Mouse (Mus musculus) thymus, postnatal 10 days (tissue): Measurements from ENCODE around the gene Ptafr.
A peak's percentile ranks its signal among the peaks of the same experiment; 100 is the strongest.

Source experiments
- DNase-seq, 2 experiments: peaks; one replicate each; pipeline ENCODE4 v3.0.0; 2021; ENCODE audit warnings: low spot score in 2 of 2

The Ptafr gene

GRCm38 (mm10) chr4:132617873-132618272 lies 54.0 kb downstream of the Ptafr start:
- DNase-seq = no peak

DNA sequence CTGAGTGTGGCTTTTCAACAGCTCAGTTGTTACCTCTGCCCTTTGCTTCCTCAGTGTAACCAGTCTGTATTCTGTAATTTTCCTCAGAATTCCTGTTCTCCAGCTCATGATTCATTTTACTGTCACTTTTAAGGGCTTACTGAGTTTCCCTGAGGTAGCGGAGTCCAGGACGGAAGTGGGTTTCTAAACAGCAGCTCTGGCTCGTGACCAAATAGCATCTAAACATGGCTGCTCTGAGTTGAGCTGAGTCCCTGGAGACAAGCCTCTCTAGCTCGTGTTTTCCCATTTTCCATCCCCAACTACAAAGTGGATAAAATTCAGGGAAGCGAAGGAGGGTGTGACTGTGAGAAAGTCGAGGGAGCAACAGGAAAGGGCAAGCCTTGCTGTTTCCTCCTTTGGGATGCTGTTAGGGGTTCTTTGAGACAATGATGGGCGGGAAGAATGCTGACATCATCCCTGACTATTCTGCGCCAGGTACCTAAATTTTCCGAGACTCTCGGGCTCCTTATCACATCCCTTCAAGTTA lies 55.0 kb downstream of the Ptafr start:
- no peak for DNase-seq

- no peak for DNase-seq
Measured at GRCm38 (mm10) chr4:132620134-132620533, 56.3 kb downstream of the Ptafr start.

DNA sequence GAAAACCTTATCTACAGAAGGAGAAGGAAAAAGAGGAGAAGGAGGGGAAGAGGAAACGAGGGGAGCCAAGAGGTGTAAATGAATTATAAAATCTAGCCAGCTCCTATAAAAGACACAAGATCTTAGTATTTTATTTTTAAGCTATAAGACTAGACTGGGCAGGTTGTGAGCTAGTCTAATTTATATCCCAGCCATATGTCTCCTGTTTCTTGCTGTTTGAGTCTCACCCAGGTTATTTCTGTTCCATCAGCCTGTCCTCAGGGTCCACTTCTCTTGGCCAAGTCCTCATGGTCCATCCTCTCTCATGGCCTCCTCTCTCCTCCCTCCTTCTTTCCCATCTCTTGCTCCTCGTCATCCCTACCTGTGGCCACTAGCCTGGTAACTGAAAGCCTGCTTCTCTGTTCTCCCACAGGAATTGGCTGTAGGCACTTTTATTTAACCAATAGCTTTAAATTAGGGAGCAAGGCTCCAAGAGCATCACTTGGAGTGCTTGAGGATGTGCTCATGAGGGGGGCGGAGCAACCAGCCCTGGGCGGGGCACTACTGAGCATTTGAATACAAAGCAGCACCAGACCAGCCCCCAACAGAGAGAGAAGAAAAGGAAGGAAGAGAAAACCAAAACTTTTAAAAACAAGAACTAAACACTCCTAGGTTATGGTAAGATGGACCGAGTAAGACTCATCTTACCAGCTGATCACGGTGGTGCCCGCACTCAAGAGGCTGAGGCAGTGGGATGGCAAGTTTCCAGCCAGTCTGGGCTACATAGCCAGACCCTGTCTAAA lies 57.6 kb downstream of the Ptafr start:
- no peak for DNase-seq

- no peak for DNase-seq
Measured at GRCm38 (mm10) chr4:132624034-132624657, 60.3 kb downstream of the Ptafr start.

- peak in 1 of 2 experiments; percentile 72 for DNase-seq
Measured at GRCm38 (mm10) chr4:132628830-132629229, 65.0 kb downstream of the Ptafr start.
